Mouse (Mus musculus): ENCODE measurements at regions not wholly inside any gene's neighbourhood (a gene's known extent, or its start where the extent isn't known, plus 50 kb on each side); places are given as distances from the start of the nearest gene placed in this dataset.

DNA sequence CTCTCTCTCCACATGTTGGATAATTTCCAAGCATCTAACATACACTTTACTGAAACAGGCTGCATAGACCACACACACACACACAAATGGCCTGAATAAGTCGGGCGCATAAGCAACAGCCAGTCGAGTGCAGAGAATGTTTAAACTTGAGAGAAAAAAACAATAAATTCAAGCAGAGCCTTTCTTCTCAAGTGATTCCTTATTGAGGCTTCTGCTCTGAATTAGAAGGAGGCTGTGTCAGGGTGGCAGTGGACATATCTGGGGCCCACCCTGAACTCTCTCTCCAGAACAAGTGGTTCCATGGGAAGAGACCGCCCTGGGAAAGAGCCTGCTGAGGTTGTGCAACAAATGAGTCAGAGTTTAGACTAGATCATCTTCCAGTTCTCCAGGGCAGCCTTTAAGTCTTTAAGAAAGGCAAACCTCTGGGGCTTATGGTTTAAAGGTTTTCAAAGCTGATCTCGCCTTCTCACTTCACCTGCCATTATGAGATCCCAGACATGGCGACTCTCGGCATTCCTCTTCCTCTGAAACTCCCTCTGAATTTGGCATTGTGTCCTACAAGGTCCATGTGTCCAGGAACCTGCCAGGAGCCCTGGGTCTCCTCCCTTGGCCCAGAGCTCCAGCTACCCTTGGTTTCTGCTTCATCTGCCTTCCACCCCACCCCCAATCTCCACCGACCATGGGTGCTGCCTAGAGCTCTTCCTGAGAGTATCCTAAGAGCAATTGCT is 445.3 kb downstream of the Wdr11 start:
- DNase-seq (ENCODE audit: low spot score in 2 of 2): no peak

DNA sequence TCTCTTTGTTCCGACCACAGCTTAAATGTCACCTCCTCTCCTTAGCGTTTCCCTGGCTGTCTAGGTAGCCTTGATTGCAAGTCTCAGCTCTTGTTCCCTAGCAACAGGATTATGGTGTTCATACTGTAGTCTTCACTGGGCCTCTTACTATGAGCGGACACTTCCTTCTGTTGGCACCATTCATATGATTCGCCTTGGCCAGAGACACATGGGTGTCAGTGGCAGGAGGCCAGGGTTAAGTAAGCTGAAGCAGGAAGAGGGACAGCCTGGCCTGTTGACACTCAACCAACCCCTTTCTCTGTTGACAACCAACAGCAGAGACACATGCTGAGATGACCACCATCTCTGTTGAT is 445.9 kb downstream of the Wdr11 start:
- no peak for DNase-seq (ENCODE audit: low spot score in 2 of 2)

DNA sequence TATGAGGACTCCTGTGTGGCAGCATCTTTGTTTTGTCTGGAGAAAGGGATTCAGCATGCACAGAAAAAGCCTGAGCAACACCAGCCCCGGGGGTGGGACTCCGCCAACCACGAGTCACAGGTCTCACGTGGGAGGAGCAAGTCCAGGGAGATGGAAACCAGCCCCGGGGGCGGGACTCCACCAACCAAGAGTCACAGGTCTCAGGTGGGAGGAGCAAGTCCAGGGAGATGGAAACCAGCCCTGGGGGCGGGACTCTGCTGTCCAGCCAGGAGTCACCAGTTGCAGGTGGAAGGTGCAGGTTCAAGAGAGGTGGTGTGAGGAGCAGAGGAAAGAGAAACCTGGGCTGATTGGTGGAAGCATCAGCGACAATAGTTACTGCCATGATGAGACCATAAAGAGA is 448.9 kb downstream of the Wdr11 start:
- DNase-seq (ENCODE audit: low spot score in 2 of 2): no peak

DNA sequence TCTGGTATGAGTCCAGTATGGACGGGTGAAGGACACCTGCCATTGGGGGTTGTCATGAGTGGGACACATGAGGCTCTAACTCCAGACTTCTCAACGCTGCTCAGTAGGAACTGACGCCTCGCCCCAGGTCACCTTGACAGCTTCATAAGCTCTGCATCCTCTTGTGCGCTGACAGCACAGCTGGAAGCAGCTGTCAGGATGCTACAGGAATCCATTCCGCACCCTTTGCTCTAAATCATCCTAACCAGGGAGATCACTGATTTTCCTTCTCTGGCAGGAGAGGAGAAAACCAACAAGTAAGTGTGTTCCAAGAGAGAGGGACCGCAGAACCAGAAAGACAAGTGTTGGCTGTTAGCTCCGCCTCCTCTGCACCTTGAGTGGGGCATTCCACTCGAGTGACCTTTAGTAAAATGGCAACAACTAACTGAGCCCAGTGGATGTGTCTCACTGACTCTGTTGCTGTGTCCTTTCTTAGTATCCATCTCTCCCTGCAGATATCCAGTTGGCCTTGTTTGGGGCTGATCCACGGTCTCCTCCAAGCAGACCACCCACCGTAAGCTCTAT is 449.8 kb downstream of the Wdr11 start:
- no peak for DNase-seq (ENCODE audit: low spot score in 2 of 2)

DNA sequence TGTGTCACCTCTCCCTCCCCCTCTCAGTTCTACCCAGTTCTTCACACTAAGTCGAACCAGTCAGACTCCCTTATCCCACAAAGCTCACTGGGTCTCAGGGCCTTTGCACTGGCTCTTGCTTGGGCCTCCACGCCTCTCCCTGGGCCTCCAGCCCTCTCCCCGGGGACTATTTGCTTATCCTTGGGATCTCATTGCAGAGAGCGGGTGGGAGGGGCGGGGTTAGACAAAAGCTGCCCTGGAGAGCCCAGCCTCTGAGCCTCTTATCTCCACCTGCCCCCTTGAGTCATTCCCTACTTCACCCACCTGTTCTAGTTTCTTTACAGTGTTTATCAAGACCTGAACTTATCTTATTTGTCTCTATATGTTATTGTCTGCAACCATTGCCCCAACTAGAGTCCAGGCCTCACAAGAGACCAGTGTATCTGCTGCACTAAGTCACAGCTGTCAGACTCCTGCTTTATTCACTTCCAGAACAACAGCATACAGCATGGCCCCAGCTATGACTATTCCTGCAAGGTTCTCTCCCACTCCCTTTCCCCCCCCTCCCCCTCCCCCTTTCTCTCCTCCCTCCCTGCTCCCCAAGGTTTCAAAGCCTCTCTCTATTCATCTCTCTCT is 450.7 kb downstream of the Wdr11 start:
- no peak for DNase-seq (ENCODE audit: low spot score in 2 of 2)

DNA sequence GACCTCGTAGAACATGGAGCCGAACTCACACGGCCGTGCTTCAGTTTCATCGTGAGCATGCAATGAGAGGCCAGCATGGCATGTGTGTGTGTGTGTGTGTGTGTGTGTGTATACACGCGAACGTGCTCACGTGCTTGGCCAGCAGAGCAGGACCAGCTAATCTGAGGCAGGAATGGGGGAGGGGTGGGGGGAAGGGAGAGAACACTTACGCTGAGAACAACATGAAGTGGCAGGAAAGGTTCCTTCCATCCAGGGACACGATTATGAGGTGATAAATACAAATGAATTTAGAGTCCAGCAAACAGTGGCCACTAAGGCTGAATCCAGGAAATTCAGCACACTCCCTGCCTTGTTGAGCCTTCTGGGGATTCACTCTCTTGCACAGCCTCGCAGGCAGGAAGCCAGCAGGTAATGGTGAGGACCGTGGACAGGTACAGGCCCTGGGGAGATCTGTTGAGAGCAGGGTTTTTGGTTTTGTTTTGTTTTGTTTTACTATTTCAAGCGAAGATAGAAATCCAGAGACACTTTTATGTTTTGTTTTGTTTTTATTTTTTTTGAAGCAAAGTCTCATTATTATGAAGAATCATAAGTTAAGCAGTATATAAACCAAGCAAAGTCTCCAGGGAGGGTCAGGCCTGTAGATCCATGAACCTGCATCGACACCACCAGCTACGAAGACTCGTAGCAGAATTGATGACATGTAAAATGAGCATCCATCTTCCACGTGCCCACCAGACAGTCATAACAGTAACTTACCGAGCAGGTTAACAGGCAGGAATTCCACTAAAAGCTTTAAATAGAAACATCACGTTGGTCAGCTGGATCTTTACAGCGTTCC is 452.0 kb downstream of the Wdr11 start:
- DNase-seq (ENCODE audit: low spot score in 2 of 2): no peak

DNA sequence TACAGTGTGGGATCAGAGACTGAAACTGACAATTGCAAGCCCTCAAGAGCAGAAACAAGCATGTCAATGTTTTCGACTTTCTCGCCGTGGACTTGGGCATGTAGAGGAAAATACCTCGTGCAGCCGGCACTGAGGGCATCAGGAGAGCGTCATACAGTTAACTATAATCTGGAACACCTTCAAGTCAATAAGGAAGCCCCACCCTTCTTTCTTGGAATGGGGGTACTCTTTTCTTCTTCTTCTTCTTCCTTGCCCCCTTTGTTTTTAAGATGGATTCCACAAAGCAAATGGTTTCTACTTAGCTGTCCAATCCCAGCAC is 452.5 kb downstream of the Wdr11 start:
- DNase-seq (ENCODE audit: low spot score in 2 of 2): no peak

DNA sequence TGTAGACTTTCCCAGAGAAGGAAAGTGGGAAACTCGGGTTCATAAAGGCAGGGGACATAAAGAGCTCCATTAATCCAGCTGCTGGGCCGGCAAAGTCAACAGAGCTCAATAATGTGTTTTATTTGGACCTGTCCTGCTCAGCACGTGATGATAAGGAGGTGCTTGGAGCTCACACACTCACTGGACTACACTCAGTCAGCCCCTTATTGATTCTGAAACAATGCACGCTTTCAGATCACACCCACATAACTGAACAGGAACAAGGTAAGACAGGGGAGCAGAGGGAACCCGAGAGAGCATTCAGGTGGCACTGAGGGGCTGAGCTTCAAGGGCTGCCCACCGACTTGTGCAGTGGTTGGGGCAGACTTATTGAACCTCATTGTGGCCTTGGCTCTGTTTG is 452.9 kb downstream of the Wdr11 start:
- DNase-seq (ENCODE audit: low spot score in 2 of 2): no peak

DNA sequence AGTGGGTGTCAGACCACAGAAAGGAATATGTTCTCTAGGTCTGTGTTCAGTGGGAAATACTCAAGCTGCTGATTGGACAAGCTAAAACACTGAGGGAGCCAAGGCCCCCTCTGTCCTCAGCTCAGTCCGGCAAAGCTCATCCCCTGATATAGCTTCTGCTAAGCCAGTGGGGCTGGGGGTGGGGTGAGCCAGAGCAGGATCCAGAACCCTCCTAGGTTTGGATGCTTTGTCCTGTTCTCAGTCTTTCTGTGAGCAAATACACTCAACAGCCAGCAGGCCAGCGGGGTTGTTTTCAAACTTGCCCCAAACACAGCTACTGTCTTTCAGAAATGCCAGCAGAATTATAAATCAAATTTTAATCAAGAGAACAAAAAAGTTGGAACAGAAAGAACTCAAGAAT is 454.4 kb downstream of the Wdr11 start:
- no peak for DNase-seq (ENCODE audit: low spot score in 2 of 2)

DNA sequence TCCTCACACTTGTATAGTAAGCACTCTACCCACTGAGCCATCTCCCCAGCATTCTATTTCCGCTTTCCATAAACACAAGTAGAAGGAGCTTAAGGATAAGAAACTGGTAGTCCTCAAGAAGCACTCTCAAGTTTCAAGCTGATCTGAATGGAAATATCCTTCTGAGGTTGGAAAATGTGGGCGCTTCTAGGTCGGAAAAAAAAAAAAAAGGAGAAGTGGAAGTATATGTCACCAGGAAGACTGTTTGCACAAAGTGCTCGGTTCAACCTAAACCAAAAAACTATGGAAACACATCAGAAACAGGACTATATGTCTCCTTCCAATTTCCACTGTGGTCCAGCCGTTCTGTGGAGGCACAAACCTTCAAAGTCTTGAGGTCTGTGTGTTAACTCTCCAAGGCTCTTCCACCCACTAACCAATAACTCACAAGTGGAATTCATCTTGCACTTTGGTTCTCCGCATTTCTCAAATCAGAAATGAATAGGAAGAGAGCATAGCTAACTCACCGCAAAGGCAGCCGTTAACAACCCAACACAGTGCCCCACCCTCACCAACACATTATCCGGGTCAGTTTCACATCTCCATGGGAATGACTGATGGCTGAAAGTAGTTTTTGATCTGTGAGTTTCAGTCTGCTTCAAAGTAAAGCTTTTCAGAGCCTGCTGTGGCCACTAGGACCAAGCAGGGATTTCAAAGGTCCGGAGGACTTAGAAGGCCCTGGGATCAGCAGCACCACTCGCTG is 455.8 kb downstream of the Wdr11 start:
- DNase-seq (ENCODE audit: low spot score in 2 of 2): no peak

DNA sequence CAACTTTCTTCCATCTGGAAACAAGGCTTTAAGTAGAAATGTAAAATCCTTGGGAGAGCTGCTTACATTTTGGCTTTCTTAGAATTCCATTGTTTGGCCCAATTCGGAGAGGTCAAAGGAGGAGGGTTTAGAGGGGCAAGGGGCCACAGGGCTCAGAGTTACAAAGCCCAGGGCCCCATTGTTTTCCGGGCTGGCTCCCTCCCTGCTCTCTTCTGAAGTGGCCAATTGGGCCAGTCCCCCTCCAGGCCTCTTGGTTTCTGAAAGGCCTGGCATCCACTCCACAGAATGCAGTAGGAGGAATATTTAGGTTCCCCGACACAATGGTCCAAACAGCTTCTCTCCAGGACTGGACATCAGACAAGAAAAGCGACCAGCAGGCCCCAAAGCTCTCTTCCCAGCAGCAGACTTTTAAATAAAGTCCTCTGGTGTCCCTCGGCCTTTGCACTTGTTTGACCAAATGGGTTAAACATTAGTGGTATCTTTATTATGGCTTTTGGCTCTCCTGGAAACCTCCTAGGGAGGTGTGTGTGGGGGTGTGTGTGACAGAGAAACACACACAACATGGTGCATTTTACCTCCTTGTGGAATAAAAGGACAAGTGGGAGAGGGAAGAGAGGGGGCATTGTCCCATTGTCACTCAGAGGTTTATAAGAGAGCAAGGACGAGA is 456.6 kb downstream of the Wdr11 start:
- DNase-seq (ENCODE audit: low spot score in 2 of 2): no peak

DNA sequence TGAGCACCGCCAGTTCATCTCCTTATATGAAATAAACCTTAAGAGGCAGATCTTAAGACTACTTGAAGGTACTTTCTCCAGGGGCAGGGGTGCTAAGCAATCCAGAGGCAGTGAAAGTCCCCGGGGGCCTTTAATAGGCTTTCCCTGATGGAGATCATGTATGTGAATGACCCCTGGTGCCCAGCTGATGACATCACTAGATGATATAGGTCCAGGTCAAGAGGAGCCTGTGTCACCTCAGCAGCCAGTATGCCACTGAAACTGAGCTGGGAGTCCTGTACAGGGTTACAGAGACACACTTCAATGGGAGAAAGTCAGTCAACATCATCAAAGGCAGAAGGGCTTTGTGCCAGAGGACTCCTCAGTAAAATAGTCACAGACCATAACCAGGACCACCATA is 457.8 kb downstream of the Wdr11 start:
- no peak for DNase-seq (ENCODE audit: low spot score in 2 of 2)

DNA sequence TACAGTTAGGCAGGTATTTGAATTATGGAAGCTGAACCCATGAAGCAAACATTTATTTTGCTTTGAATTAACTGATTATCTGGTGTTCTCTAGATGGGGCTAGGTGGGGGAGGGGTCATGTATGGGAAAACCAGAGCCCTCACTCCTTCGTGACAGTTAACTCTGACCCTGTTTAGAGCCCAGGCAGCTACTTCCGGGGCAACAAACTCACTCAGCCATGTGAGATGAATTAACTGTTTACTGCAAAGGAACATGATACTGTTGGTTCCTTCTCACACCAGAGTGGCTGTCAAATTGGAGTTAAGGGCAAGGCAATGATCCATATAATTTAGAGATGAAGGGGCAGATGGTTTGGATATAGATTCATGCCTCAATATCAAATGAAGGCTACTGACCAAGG is 458.5 kb downstream of the Wdr11 start:
- DNase-seq (ENCODE audit: low spot score in 2 of 2): no peak

DNA sequence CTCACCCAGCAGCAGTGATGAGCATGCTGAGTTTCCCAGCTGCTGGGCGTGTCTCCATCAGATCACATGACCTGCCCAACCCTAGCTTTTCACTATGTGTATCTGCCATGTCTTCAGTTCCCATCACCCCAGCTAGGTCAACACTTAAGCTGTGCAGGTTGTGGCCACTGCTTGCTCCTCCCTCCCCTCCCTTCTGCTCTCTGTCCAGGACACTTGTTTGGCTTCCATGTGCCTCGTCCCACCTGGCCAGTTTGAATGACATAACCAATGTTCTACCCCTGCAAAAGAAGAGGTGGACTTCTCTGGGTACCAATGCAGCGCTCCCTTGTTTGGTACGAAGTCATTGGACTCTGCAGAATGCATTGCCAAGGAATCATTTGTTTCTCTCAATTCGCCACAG is 460.7 kb downstream of the Wdr11 start:
- no peak for DNase-seq (ENCODE audit: low spot score in 2 of 2)

DNA sequence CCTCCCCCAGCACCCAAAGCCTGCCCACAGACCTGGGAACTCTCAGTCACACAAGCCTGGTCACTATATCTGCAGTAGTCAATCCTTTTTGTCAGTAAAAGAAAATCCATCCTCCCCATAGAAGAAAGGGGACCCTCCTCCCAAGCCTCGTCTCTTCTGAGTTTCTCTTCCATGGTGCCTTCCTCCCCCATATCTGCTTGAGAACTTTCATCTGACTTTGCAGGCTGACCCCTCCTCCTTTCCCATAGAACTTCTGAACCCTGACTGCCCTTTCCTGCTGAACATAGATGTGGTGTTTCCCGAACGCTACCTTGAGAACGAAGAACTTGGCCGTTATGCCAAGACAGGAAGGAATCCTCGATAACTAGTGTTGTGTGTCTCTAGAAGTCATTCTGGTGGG is 462.5 kb downstream of the Ate1 start:
- DNase-seq (ENCODE audit: low spot score in 2 of 2): no peak

DNA sequence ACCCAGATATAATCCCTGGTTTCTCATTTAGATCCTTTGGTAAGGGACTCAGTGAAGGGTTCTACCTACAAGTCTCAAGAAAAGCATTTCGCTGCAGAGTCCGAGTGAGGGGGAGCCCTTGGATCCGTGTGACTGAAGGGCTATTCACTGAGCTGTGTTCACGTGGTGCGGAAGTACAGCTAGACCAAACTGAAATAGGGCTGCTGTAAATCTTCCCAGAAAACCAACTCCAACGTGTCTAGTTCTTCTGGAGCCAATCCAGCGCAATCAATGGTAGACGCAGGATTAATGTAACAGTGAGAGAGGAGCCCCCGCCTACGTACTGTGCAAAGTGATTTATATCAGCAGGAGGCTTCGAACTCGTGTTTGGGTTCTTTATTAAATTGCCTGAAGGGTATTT is 461.9 kb downstream of the Ate1 start:
- DNase-seq (ENCODE audit: low spot score in 2 of 2): no peak

DNA sequence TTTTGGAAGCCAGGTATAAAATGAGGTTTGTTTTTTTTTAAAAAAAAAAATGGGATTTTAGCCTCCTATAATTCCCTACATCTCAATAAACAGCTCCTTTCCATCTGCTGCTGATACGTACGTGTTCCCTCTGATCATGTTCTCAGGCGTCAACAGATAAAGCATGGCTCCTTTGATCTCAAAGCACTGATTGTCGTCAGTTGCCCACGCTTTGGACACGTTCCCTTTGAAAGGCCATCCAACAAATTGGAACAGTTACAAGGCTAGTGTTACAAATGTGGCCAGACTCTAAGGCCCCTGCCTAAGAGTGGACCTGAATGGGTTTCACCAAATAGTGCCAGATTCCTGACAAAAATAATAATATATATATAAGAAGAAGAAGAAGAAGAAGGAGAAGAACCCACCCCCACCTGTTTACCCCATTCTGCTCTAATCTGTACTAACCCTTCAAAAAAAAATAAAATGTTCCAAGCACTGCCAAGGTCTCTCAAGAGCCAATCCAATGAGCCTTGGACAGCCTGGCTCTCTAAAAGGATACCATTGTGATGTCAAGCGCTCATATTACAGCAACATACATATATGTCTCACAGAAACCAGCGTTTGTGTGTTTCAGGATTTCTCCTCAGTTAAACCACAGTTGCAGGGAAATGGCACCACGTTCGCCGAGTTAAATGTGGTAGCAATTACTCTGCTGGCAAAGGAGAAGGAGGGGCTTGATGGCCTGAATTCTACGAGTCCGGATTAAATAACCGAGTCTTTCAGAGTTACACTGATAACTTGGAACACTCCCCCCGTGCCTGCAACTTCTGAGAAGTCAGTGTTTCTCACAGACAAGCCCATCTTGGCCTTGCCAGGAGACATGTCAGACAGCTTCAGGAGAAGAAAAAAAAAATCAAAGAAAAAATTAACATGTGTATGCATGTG is 460.2 kb downstream of the Ate1 start:
- DNase-seq (ENCODE audit: low spot score in 2 of 2): no peak

DNA sequence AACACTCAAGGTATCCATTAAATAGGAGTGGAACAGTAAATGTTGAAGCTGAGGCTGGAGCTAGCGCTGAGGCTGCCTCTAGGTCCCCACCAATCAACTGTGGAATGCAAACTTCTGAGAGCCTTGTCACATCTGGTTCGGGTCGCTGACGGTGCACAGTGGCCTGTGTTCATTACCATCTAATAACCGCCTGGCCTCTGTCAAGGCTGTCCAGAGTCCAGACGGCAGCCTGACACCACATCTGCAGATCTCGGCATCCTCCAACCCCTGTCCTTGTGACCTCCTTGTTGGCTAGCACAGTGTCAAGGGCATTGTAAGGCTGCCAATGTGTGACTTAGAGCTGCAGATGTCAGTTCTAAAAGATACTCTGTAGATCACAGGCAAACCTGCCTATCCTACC is 455.7 kb downstream of the Ate1 start:
- DNase-seq (ENCODE audit: low spot score in 2 of 2): no peak

DNA sequence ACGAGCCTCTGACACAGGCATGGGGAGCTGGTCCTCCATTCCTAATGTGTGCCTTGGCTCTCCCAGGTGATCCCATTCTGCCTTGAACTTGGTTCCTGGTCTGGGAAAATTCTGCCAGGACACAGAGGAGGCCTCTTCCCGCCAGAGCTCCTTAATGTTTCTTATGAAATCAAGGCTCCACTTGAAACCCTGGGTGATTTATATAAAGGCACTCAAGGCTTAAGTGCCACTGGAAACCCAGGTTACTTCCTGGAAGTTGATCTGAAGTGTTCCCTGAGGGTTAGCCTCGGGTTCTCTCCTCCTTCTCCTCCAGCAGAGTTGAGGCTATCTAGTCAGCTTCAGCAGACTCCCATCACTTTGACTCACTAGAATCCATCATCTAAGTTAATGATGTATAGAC is 451.9 kb downstream of the Ate1 start:
- no peak for DNase-seq (ENCODE audit: low spot score in 2 of 2)

DNA sequence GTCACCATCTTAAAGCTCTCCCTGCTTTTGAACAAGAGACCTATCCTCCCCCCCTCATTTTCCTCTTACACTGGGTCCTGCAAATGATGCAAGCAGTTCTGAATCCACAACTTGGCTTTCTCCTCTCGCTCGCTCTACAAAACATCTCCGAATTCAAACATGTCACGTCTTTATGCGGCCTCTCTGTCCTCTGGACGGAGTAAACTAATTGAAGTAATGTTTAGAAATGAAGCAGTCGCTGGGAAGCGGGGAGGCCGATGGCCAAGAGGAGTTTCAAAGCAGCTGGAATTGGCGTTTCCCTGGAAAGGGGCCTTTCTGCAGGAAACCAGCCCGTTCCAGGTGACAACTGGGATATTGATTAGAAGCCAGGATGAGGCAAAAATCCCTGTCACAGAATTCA is 446.8 kb downstream of the Ate1 start:
- DNase-seq (ENCODE audit: low spot score in 2 of 2): no peak

Measured in urinary bladder, postnatal 4 days (tissue).